Mouse (Mus musculus) liver, embryonic 14.5 days (tissue): Measurements from ENCODE around the gene Crbn.

Source experiments
- CTCF ChIP-seq: IDR thresholded peaks from 2 replicates; pipeline ENCODE4 v1.5.1; 2016; ENCODE audit warnings: antibody characterized with exemption, low read depth, control low read depth
- EP300 ChIP-seq: IDR thresholded peaks from 2 replicates; pipeline ENCODE4 v1.6.1; 2016; ENCODE audit warnings: antibody characterized with exemption, low read depth

DNA sequence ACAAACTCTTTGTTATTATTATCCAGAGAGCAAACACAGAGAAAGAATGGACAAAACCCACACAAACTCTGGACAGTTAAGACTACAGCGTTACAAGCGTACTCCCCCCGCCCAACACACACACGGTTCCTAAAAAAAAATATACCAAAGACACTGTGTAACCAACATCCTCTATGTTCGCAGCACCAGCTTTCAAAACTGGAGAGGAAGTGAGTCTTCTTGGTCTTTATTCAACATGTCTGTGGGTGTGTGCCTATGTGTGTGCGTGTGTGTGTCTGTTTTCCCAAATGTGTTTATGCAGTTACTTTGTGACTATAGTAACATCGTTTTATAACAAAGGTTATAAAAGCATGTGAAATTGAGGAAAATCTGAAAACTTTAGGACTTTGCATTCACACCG is 8.4 kb downstream of the Crbn start:
- no peak for TF ChIP-seq CTCF
- TF ChIP-seq EP300 = no peak
